Mouse (Mus musculus): ENCODE data around the gene Ptprf. TPM values are rescaled to one million over a fixed set of nuclear protein-coding genes. Genes with fewer than 3 reads are reported as not detected.

The Ptprf gene
- total RNA-seq, 4 experiments from 2014 or later, result 0.63 to 2.1 (median 1.3) TPM

GRCm38 (mm10) chr4:118216726-118217595 is 74.2 kb downstream of the Ptprf start:
- DNase-seq (ENCODE audit: low spot score in 2 of 2), result peak; percentile 22 to 37

- DNase-seq (ENCODE audit: low spot score in 2 of 2), result no peak
Measured at GRCm38 (mm10) chr4:118214891-118215290, 76.3 kb downstream of the Ptprf start.

- DNase-seq (ENCODE audit: low spot score in 2 of 2), result no peak
Measured at GRCm38 (mm10) chr4:118206918-118207640, 84.1 kb downstream of the Ptprf start.

- no peak for DNase-seq (ENCODE audit: low spot score in 2 of 2)
Measured at GRCm38 (mm10) chr4:118205906-118206305, 85.3 kb downstream of the Ptprf start.

- no peak for DNase-seq (ENCODE audit: low spot score in 2 of 2)
Measured at GRCm38 (mm10) chr4:118199093-118199492, 92.1 kb downstream of the Ptprf start.

DNA sequence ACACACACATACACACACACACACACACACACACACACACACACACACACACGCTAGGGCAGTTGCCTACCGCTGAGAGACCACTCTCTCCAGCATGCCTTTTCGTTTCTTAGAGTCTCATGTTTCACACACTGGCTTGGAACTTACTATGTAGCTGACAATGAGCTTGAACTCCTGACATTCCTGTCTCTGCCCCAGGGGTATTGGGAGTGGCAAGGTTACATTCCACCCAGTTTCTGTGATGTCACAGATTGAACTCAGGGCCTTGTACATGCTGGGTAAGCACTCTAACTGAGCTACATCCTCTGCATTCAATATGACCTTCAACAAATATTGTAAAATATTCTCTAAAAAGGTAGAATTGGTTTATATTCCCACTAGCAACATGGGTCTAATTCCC is 92.6 kb downstream of the Ptprf start:
- DNase-seq (ENCODE audit: low spot score in 2 of 2), result no peak

GRCm38 (mm10) chr4:118196185-118196584 is 95.0 kb downstream of the Ptprf start:
- DNase-seq (ENCODE audit: low spot score in 2 of 2), result no peak

- DNase-seq (ENCODE audit: low spot score in 2 of 2), result no peak
Measured at GRCm38 (mm10) chr4:118180301-118181080, 110.7 kb downstream of the Ptprf start.

GRCm38 (mm10) chr4:118179467-118180300 is 111.5 kb downstream of the Ptprf start, which contains the start of gene Kdm4a:
TSS of gene Kdm4a (minus strand) at chr4:118180043.
- peak; percentile 90 to 93 for DNase-seq (ENCODE audit: low spot score in 2 of 2)

DNA sequence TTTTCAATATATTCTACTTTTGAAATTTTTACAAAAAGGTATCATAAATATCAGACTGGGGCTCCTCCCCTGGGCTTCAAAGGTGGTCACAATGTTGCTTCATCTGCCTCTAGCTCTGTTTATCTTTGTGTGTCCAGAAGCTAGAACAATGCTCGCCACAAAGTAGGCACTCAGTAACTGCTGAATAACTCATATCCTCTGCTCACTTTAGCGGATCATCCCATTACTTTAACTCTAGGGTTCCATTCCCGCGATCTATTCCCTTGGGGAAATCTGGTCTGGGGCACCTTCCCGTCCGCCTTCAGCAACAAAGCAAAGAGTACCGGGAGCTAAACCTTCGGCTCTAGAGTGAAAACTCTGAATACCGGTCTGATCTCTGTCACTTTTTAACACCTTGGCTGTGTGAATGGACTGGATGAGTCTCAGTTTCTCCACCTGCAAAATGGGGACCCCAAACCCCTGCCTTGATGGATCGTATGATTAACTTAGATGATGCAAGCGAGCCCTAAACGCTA is 112.2 kb downstream of the Ptprf start:
- DNase-seq (ENCODE audit: low spot score in 2 of 2), result no peak

DNA sequence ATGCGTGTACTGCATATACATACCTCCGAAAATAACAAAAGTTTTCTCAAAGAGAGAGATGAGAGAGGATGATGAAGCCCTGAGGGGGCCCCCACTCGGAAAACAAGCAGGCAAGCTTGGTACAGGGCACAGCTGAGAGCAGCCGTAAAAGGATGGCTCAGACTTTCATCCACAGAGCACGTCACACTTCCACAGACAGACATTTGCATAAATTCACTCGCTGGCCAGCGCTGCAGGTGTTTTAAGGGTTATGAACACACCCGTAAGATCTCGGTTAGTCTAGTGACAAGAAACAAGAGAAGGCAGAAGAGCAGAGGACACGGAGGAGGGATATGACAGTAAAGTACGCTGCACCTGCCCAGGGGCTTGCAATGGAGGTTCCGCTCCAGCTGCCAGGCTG is 118.7 kb downstream of the Ptprf start:
- DNase-seq (ENCODE audit: low spot score in 2 of 2), result no peak

- no peak for DNase-seq (ENCODE audit: low spot score in 2 of 2)
Measured at GRCm38 (mm10) chr4:118171006-118171405, 120.2 kb downstream of the Ptprf start.

DNA sequence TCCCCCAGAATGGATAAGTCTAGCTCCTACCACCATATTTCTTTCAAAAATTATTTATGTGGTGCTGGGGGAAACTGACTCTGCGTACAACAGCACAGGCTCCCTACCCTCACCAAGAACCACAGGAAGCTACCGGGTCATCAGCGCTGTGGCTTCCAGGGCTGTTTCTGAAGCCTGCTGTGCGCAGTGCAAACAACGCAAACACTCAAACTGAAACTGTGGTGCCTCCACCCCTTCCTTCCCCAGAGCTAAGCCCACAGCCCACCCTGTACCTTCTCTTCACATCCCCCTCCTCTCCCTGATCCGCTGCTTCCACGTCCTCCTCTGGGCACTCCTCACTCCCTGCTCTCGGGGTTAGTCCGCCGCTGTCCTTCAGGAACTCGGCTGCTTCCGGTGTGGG is 129.1 kb downstream of the Ptprf start:
- no peak for DNase-seq (ENCODE audit: low spot score in 2 of 2)

Small RNA genes lying within 50 kb of the gene (microRNA-seq; reads per million reads assigned to microRNA genes)
- not detected for gene Mir7226

Other genes starting within 250 kb of the Ptprf start
- gene St3gal3, start 156.5 kb downstream of the Ptprf start, total RNA-seq (2022), result 10 to 100 TPM; 76.0 to 83.1 (median 80.6) TPM
- gene Kdm4a, start 111.4 kb downstream of the Ptprf start, total RNA-seq (2022), result 10 to 100 TPM; 15.2 to 18.1 (median 16.4) TPM
- 1 to 10 TPM; 4.8 to 6.8 (median 5.5) TPM for gene Szt2, start 117.9 kb upstream of the Ptprf start, total RNA-seq (2022)
- gene Med8, start 117.9 kb upstream of the Ptprf start, total RNA-seq (2022), result 10 to 100 TPM; 34.8 to 41.7 (median 38.3) TPM
- gene Elovl1, start 136.7 kb upstream of the Ptprf start, total RNA-seq (2022), result 1 to 10 TPM; 2.9 to 5.7 (median 4.3) TPM
- under 1 TPM in 1 of 4 experiments, not detected in 3; 0.20 TPM for gene Cdc20, start 145.9 kb upstream of the Ptprf start, total RNA-seq (2022)
- gene Mpl, start 166.1 kb upstream of the Ptprf start, total RNA-seq (2022), result not detected
- gene Tie1, start 198.7 kb upstream of the Ptprf start, total RNA-seq (2022), result 10 to 100 TPM in 2 of 4 experiments, 1 to 10 TPM in 2; 9.0 to 13.3 (median 10.2) TPM
- not detected for gene 2610528J11Rik, start 235.6 kb upstream of the Ptprf start, total RNA-seq (2022)